Comparison of ENCODE assay signal across 9 mouse cellular contexts in the genomic region with DNA sequence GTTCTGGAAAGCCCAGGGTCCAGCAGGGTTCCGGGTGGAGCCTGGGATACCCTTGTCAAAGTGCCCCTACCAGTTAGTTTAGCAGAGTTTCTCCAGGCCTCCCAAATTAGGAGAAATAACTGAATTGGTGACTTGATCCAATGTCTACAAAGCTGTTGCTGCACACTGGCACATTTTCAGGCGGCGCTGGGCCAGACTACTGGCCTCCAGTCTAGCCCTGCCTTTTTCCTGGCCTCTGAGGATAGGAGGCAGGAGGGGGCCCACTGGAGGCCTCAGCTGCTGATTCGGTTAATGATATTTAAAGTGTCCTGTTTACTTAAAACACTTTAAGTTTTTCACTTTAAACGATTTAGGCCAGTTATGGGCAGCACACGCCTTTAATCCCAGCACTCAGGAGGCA. TPM values are rescaled to one million over a fixed set of nuclear protein-coding genes. Genes with fewer than 3 reads are reported as not detected.
DNase-seq lines count a peak whose midpoint lies in the region; ATAC-seq lines count a peak whose summit lies in the region.
"Had no signal": no experiment of that assay in that cellular context is flagged by ENCODE, and none has a peak within 500 bp of the region (broad histone marks: within the 10 kb centered on the region; RNA-seq: fewer than 3 reads in every experiment).

No protein-coding gene starts in this region.

- H3K36me3 ChIP-seq in kidney, embryonic 14.5 days (ENCODE audit: control insufficient read depth, insufficient read depth, low read length): no peaks in the 10 kb centered on the region; the same call in 1 of the 2 replicates
- peaks cover 16% of the 10 kb centered on the region for H3K36me3 ChIP-seq in heart, embryonic 12.5 days
- H3K36me3 ChIP-seq in lung, embryonic 16.5 days (ENCODE audit: control insufficient read depth, insufficient read depth, low read length): no peaks in the 10 kb centered on the region

- H3K4me1 ChIP-seq in kidney, embryonic 14.5 days (ENCODE audit: control insufficient read depth, insufficient read depth, low read length): peaks cover 46% of the 10 kb centered on the region
- peaks cover 61% of the 10 kb centered on the region for H3K4me1 ChIP-seq in heart, embryonic 12.5 days (replicated peaks)
- H3K4me1 ChIP-seq in lung, embryonic 16.5 days (replicated peaks; ENCODE audit: control insufficient read depth, insufficient read depth, low read length): peaks cover 27% of the 10 kb centered on the region

- no peak overlapping the region for H3K9ac ChIP-seq in kidney, embryonic 14.5 days (ENCODE audit: low read depth, low read length)
- H3K9ac ChIP-seq in heart, embryonic 12.5 days: no peak overlapping the region
- H3K9ac ChIP-seq in lung, embryonic 16.5 days (ENCODE audit: low read length): no peak overlapping the region

- H3K27ac ChIP-seq in kidney, embryonic 14.5 days (ENCODE audit: low read depth, low read length): no peak overlapping the region
- 0 out of 2 replicates have a peak overlapping the region, but pooled peaks have one; percentile 26 for H3K27ac ChIP-seq in heart, embryonic 12.5 days (ENCODE audit: poor library complexity, severe bottlenecking)
- peak overlapping the region; percentile 63 for H3K27ac ChIP-seq in lung, embryonic 16.5 days (ENCODE audit: low read length)

- peak; percentile 26 to 27 for DNase-seq in kidney, postnatal 4 days
- peak; percentile 54 for DNase-seq in c-Kit-positive CD71-positive TER-119-positive erythroid progenitor cells, embryonic 14.5 days (ENCODE audit: low spot score)
- DNase-seq in frontal cortex, postnatal 14 days (ENCODE audit: low spot score in 2 of 2): no peak
- no peak for DNase-seq in spleen, adult 12 weeks (ENCODE audit: low spot score)
- DNase-seq in frontal cortex, postnatal 25 days (ENCODE audit: low spot score in 2 of 2): no peak

- ATAC-seq in kidney, embryonic 14.5 days (ENCODE audit: low FRiP score, low TSS enrichment): no peak
- ATAC-seq in heart, embryonic 12.5 days (ENCODE audit: insufficient number of reproducible peaks, low FRiP score): no peak
- ATAC-seq in lung, embryonic 16.5 days (ENCODE audit: low read depth): peak; percentile 68

- WGBS in kidney, embryonic 14.5 days: 85% methylated on average over 6 of the region's 6 CpGs
- 80% methylated on average over 6 of the region's 6 CpGs for WGBS in heart, embryonic 12.5 days
- 44% methylated on average over 6 of the region's 6 CpGs for WGBS in lung, embryonic 16.5 days

- no peaks in the 10 kb centered on the region for H3K9me3 ChIP-seq in kidney, embryonic 14.5 days (ENCODE audit: control insufficient read depth, low read length)
- H3K9me3 ChIP-seq in heart, embryonic 12.5 days (replicated peaks): no peaks in the 10 kb centered on the region
- no peaks in the 10 kb centered on the region for H3K9me3 ChIP-seq in lung, embryonic 16.5 days (ENCODE audit: control insufficient read depth, low read length)

- no peak overlapping the region for H3K4me3 ChIP-seq in kidney, embryonic 14.5 days (ENCODE audit: low read length)
- no peak overlapping the region for H3K4me3 ChIP-seq in heart, embryonic 12.5 days
- H3K4me3 ChIP-seq in lung, embryonic 16.5 days (ENCODE audit: low read length): no peak overlapping the region
- H3K4me3 ChIP-seq: myocyte had no signal

- no peak overlapping the region for H3K4me2 ChIP-seq in kidney, embryonic 14.5 days (replicated peaks; ENCODE audit: low read depth, low read length)
- no peak overlapping the region for H3K4me2 ChIP-seq in heart, embryonic 12.5 days
- H3K4me2 ChIP-seq in lung, embryonic 16.5 days (ENCODE audit: low read depth, low read length): no peak overlapping the region

- no peaks in the 10 kb centered on the region for H3K27me3 ChIP-seq in kidney, embryonic 14.5 days (ENCODE audit: control insufficient read depth, insufficient read depth, low read length)
- H3K27me3 ChIP-seq in heart, embryonic 12.5 days (replicated peaks): no peaks in the 10 kb centered on the region
- H3K27me3 ChIP-seq in lung, embryonic 16.5 days (ENCODE audit: control insufficient read depth, insufficient read depth, low read depth, low read length): no peaks in the 10 kb centered on the region

RNA-seq across cellular contexts. Expression of a gene that starts 19.7 kb away (rescaled TPM):
- polyA plus RNA-seq in kidney, embryonic 14.5 days (2014; fragmentation: Nextera tagmentation; extraction: Ambion mirVana): 4.2 and 7.2 TPM in 2 replicates
- 11.4 and 12.2 TPM in 2 replicates for polyA plus RNA-seq in heart, embryonic 12.5 days (2016; fragmentation: Nextera tagmentation; extraction: Ambion mirVana)
- 7.7 and 9.4 TPM in 2 replicates for polyA plus RNA-seq in lung, embryonic 16.5 days (2015; fragmentation: Nextera tagmentation; extraction: Ambion mirVana)

Comparison
In these comparisons a context has a peak if more than half of its experiments do, and no peak if none do; other contexts are left out.
1. DNase-seq: peak in kidney, postnatal 4 days (2 of 2) and c-Kit-positive CD71-positive TER-119-positive erythroid progenitor cells, embryonic 14.5 days (single experiment); none in frontal cortex, postnatal 14 days (0 of 2), spleen, adult 12 weeks (single experiment) and frontal cortex, postnatal 25 days (0 of 2).